Mouse (Mus musculus): Measurements from ENCODE around the gene Pbrm1. TPM values are rescaled to one million over a fixed set of nuclear protein-coding genes. Genes with fewer than 3 reads are reported as not detected.

Gene Pbrm1
- polyA plus RNA-seq, 1 experiment, result 19.0 TPM

- no peak overlapping the region for H3K27ac ChIP-seq (replicated peaks; ENCODE audit: low read depth, low read length)
- no peak overlapping the region for H3K4me3 ChIP-seq (ENCODE audit: insufficient read depth, low read depth, low read length)
These were observed 3.6 kb downstream of the Pbrm1 start for GRCm38 (mm10) chr14:31022579-31022978.

DNA sequence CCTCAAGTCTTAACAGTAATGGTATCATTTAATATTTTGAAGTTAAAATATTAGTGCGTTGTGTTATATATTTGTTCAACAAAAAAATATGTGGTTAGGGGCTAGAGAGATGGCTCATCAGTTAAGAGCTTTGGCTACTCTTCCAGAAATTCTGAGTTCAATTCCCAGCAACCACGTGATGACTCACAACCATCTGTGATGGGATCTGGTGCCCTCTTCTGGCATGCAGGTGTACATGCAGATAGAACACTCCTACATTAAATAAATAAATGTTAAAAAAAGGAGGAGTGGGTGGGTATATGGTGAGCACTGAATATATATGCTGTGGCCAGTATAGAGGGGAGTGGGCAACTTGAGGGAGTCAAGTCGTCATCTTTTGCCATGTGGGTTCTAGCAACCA is 6.8 kb downstream of the Pbrm1 start:
- Histone ChIP-seq H3K4me3 (ENCODE audit: insufficient read depth, low read depth, low read length) (no peak overlapping the region), H3K27ac (replicated peaks; ENCODE audit: low read depth, low read length) (no peak overlapping the region), H3K4me1 (ENCODE audit: control insufficient read depth, insufficient read depth, insufficient read length, low read length) (no peaks in the 10 kb centered on the region)

More at GRCm38 (mm10) chr14:31022579-31022978, 3.6 kb downstream of the Pbrm1 start:
- H3K4me1 ChIP-seq (ENCODE audit: control insufficient read depth, insufficient read depth, insufficient read length, low read length), result peaks cover 6% of the 10 kb centered on the region; the same call in 1 of the 2 replicates

GRCm38 (mm10) chr14:31045296-31045695 is 26.4 kb downstream of the Pbrm1 start:
- no peak overlapping the region for H3K4me3 ChIP-seq (ENCODE audit: insufficient read depth, low read depth, low read length)
- no peak overlapping the region for H3K27ac ChIP-seq (replicated peaks; ENCODE audit: low read depth, low read length)
- H3K4me1 ChIP-seq (ENCODE audit: control insufficient read depth, insufficient read depth, insufficient read length, low read length), result no peaks in the 10 kb centered on the region

DNA sequence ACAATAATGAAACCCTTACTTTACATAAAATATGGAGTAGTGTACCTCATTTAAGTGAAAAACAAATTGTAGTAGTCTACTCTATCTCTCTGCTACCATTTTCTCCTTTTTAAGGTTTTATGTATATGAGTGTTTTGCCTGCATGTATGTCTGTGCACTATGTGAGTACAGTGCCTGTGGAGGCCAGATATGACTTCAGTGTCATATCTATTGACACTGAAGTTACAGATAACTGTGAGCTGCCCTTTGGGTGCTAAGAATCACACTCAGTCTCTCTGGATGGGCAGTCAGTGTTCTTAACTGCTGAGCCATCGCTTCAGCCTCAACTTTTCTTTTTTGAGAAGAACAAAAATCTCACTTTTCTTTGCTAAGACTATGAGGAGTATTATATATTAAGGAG is 26.9 kb downstream of the Pbrm1 start:
- Histone ChIP-seq H3K4me1 (ENCODE audit: control insufficient read depth, insufficient read depth, insufficient read length, low read length) (no peaks in the 10 kb centered on the region), H3K4me3 (ENCODE audit: insufficient read depth, low read depth, low read length) (no peak overlapping the region), H3K27ac (replicated peaks; ENCODE audit: low read depth, low read length) (no peak overlapping the region)

GRCm38 (mm10) chr14:31062277-31062676 is 43.3 kb downstream of the Pbrm1 start:
- H3K27ac ChIP-seq (replicated peaks; ENCODE audit: low read depth, low read length), result no peak overlapping the region
- H3K4me3 ChIP-seq (ENCODE audit: insufficient read depth, low read depth, low read length), result no peak overlapping the region
- no peaks in the 10 kb centered on the region for H3K4me1 ChIP-seq (ENCODE audit: control insufficient read depth, insufficient read depth, insufficient read length, low read length)

DNA sequence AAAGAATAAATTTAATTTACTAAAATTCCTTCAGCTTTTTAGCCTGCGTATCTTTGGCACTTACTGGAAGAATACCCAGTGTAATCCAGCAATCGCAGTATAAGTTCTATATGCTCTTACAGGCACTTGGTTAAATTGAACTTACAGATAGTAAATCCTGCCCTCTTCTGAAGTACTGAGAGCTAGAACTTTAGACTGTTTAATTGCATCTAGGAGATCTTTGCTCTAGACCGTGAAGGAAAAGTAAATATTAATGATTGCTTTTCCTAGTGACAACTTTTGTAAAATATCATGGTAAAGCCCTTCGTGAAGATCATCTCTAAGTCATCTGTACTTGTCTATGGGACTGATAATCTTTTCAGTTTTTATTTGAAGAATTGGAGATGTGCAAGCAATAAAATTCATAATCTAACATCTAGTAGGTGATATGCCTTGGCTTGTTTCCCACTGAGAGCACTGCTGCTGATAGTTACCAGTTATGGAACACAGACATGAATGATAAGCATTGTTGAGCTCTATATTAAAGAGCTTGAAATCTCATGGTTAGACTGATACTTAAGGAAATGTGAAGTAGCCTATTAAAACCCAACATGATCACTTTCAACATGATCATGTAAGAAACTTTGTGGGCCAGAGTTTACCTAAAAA is 50.3 kb downstream of the Pbrm1 start:
- Histone ChIP-seq H3K4me1 (ENCODE audit: control insufficient read depth, insufficient read depth, insufficient read length, low read length) (no peaks in the 10 kb centered on the region), H3K4me3 (ENCODE audit: insufficient read depth, low read depth, low read length) (no peak overlapping the region), H3K27ac (replicated peaks; ENCODE audit: low read depth, low read length) (no peak overlapping the region)

- Histone ChIP-seq H3K4me1 (ENCODE audit: control insufficient read depth, insufficient read depth, insufficient read length, low read length) (no peaks in the 10 kb centered on the region), H3K27ac (replicated peaks; ENCODE audit: low read depth, low read length) (no peak overlapping the region), H3K4me3 (ENCODE audit: insufficient read depth, low read depth, low read length) (no peak overlapping the region)
These were observed 59.8 kb downstream of the Pbrm1 start for GRCm38 (mm10) chr14:31078597-31079208.

DNA sequence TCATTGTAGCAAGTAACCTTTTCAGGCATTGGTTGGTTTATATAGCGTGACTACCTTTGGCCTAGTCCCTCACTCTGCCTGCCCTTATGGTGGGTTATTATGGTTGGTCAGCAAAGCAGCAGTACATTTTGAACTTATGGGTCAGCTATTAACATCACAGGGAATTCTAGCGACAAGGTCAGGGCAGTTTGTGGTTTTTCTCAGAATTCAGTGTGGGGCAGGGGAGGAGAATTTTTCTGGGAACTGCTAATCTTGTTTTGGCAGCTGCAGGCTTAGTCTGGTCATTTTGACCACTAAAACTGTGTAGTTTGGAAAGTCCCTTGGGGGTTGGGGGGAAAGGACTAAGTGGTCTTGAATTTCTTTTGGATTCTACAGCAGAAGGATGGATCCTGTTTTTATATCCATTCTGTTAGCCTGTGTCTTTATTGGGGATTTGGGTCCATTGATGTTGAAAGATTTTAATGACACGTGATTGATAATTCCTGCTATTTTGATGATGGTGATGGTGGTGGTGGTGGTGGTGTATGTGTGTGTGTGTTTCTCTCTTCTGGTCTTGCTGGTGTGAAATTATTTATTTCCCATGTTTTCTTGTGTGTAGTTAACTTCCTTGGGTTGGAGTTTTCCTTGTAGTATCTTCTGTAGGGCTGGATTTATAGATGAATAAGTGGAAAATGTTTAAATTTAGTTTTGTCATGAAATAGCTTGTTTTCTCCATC is 60.5 kb downstream of the Pbrm1 start:
- Histone ChIP-seq H3K4me3 (ENCODE audit: insufficient read depth, low read depth, low read length) (no peak overlapping the region), H3K4me1 (ENCODE audit: control insufficient read depth, insufficient read depth, insufficient read length, low read length) (no peaks in the 10 kb centered on the region), H3K27ac (replicated peaks; ENCODE audit: low read depth, low read length) (no peak overlapping the region)

- Histone ChIP-seq H3K4me1 (ENCODE audit: control insufficient read depth, insufficient read depth, insufficient read length, low read length) (no peaks in the 10 kb centered on the region), H3K27ac (replicated peaks; ENCODE audit: low read depth, low read length) (no peak overlapping the region), H3K4me3 (ENCODE audit: insufficient read depth, low read depth, low read length) (no peak overlapping the region)
These were observed 62.2 kb downstream of the Pbrm1 start for GRCm38 (mm10) chr14:31081147-31081546.

DNA sequence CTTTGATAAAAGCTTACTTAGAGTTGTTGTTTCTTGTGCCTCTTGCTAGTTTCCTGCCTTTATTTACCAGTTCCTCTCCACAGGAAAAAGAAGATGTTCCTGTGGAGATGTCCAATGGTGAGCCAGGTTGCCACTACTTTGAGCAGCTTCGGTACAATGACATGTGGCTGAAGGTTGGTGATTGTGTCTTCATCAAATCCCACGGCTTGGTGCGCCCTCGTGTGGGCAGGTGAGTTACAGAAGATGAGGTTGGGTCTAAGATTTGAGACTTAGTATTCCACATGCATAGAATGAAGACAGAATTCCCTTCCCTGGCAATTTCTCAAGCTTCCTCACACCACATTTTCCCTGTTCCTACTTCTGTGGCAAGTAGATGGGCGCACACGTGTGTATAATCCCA is 68.5 kb downstream of the Pbrm1 start:
- no peak overlapping the region for H3K4me3 ChIP-seq (ENCODE audit: insufficient read depth, low read depth, low read length)
- H3K4me1 ChIP-seq (ENCODE audit: control insufficient read depth, insufficient read depth, insufficient read length, low read length), result no peaks in the 10 kb centered on the region
- H3K27ac ChIP-seq (replicated peaks; ENCODE audit: low read depth, low read length), result no peak overlapping the region

GRCm38 (mm10) chr14:31088515-31088914 is 69.6 kb downstream of the Pbrm1 start:
- Histone ChIP-seq H3K4me3 (ENCODE audit: insufficient read depth, low read depth, low read length) (no peak overlapping the region), H3K27ac (replicated peaks; ENCODE audit: low read depth, low read length) (no peak overlapping the region), H3K4me1 (ENCODE audit: control insufficient read depth, insufficient read depth, insufficient read length, low read length) (no peaks in the 10 kb centered on the region)

- Histone ChIP-seq H3K4me3 (ENCODE audit: insufficient read depth, low read depth, low read length) (no peak overlapping the region), H3K27ac (replicated peaks; ENCODE audit: low read depth, low read length) (no peak overlapping the region), H3K4me1 (ENCODE audit: control insufficient read depth, insufficient read depth, insufficient read length, low read length) (no peaks in the 10 kb centered on the region)
These were observed 71.0 kb downstream of the Pbrm1 start for GRCm38 (mm10) chr14:31089918-31090317.

GRCm38 (mm10) chr14:31105156-31105555 is 86.2 kb downstream of the Pbrm1 start:
- H3K4me1 ChIP-seq (ENCODE audit: control insufficient read depth, insufficient read depth, insufficient read length, low read length), result no peaks in the 10 kb centered on the region
- no peak overlapping the region for H3K4me3 ChIP-seq (ENCODE audit: insufficient read depth, low read depth, low read length)
- H3K27ac ChIP-seq (replicated peaks; ENCODE audit: low read depth, low read length), result no peak overlapping the region

- Histone ChIP-seq H3K4me3 (ENCODE audit: insufficient read depth, low read depth, low read length) (no peak overlapping the region), H3K4me1 (ENCODE audit: control insufficient read depth, insufficient read depth, insufficient read length, low read length) (no peaks in the 10 kb centered on the region), H3K27ac (replicated peaks; ENCODE audit: low read depth, low read length) (no peak overlapping the region)
These were observed 91.7 kb downstream of the Pbrm1 start for GRCm38 (mm10) chr14:31110613-31111012.

GRCm38 (mm10) chr14:31112187-31112586 is 93.2 kb downstream of the Pbrm1 start:
- Histone ChIP-seq H3K27ac (replicated peaks; ENCODE audit: low read depth, low read length) (no peak overlapping the region), H3K4me1 (ENCODE audit: control insufficient read depth, insufficient read depth, insufficient read length, low read length) (no peaks in the 10 kb centered on the region), H3K4me3 (ENCODE audit: insufficient read depth, low read depth, low read length) (no peak overlapping the region)

DNA sequence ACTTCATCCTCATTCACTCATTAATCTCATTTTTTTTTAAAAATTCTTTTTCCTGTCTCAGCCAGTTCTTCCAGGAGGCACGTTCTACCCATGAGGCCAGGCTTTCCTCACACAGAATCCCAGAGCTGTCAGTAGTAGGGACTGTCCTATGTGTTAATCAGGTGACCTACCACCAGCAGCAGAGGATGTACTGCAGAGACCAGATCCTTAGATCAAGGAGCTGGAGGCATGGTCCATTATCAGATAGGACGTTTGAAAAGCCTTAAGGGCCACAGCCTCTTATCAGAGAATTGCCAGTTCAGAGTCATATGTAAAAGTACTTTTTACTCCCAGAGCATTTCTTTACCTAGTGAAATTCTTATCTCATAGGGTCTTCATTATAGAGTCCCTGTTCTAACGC is 95.1 kb downstream of the Pbrm1 start:
- H3K27ac ChIP-seq (replicated peaks; ENCODE audit: low read depth, low read length), result no peak overlapping the region
- no peaks in the 10 kb centered on the region for H3K4me1 ChIP-seq (ENCODE audit: control insufficient read depth, insufficient read depth, insufficient read length, low read length)
- H3K4me3 ChIP-seq (ENCODE audit: insufficient read depth, low read depth, low read length), result no peak overlapping the region

Data from brown adipose tissue, adult 24 weeks (tissue).